Mouse (Mus musculus) urinary bladder, postnatal 25 days (tissue): Measurements from ENCODE around the gene Ckap5.

Experiments used
- DNase-seq: peaks from one replicate; pipeline ENCODE4 v3.0.0; 2022; ENCODE audit warnings: low spot score

The Ckap5 gene

GRCm38 (mm10) chr2:91652863-91653262 is 126.3 kb downstream of the Ckap5 start:
- DNase-seq, result no peak

GRCm38 (mm10) chr2:91655388-91655787 is 128.8 kb downstream of the Ckap5 start:
- DNase-seq, result no peak

- DNase-seq, result no peak
Observed at GRCm38 (mm10) chr2:91655827-91656226, 129.3 kb downstream of the Ckap5 start.

- no peak for DNase-seq
Observed at GRCm38 (mm10) chr2:91656774-91657173, 130.2 kb downstream of the Ckap5 start.

GRCm38 (mm10) chr2:91659657-91660056 is 133.1 kb downstream of the Ckap5 start:
- DNase-seq, result no peak

- no peak for DNase-seq
Observed at GRCm38 (mm10) chr2:91660981-91661380, 134.4 kb downstream of the Ckap5 start.

GRCm38 (mm10) chr2:91664780-91665179 is 138.2 kb downstream of the Ckap5 start:
- DNase-seq, result no peak

- no peak for DNase-seq
Observed at GRCm38 (mm10) chr2:91666386-91666910, 139.9 kb downstream of the Ckap5 start.

GRCm38 (mm10) chr2:91667747-91668146 is 141.2 kb downstream of the Ckap5 start:
- DNase-seq, result no peak

GRCm38 (mm10) chr2:91669326-91669725 is 142.8 kb downstream of the Ckap5 start:
- no peak for DNase-seq

- DNase-seq, result no peak
Observed at GRCm38 (mm10) chr2:91670038-91670437, 143.5 kb downstream of the Ckap5 start.
